In genomic region chr16:37787558-37788194, GRCm38 (mm10) we compare ENCODE assay signal across 10 mouse cellular contexts. TPM values are rescaled to one million over a fixed set of nuclear protein-coding genes. Genes with fewer than 3 reads are reported as not detected.
DNase-seq lines count a peak whose midpoint lies in the region; ATAC-seq lines count a peak whose summit lies in the region.
"Had no signal": no experiment of that assay in that cellular context is flagged by ENCODE, and none has a peak within 500 bp of the region (broad histone marks: within the 10 kb centered on the region; RNA-seq: fewer than 3 reads in every experiment).

No protein-coding gene starts in this region.

- H3K4me3 ChIP-seq in kidney, embryonic 15.5 days (replicated peaks): no peak overlapping the region
- no peak overlapping the region for H3K4me3 ChIP-seq in embryonic facial prominence, embryonic 11.5 days (ENCODE audit: low read depth, low read length)
- no peak overlapping the region for H3K4me3 ChIP-seq in hindbrain, embryonic 12.5 days
- no peak overlapping the region for H3K4me3 ChIP-seq in midbrain, embryonic 16.5 days (ENCODE audit: low read depth, low read length)

- H3K36me3 ChIP-seq in kidney, embryonic 15.5 days: peaks cover 56% of the 10 kb centered on the region
- H3K36me3 ChIP-seq in embryonic facial prominence, embryonic 11.5 days (replicated peaks; ENCODE audit: control insufficient read depth, insufficient read depth, low read depth, low read length): peaks cover 2% of the 10 kb centered on the region; the same call in 1 of the 2 replicates
- peaks cover 5% of the 10 kb centered on the region; the same call in 1 of the 2 replicates for H3K36me3 ChIP-seq in hindbrain, embryonic 12.5 days
- no peaks in the 10 kb centered on the region for H3K36me3 ChIP-seq in midbrain, embryonic 16.5 days (ENCODE audit: control insufficient read depth, insufficient read depth, low read length)

- peaks cover 82% of the 10 kb centered on the region for H3K4me1 ChIP-seq in kidney, embryonic 15.5 days
- peaks cover 14% of the 10 kb centered on the region; the same call in 1 of the 2 replicates for H3K4me1 ChIP-seq in embryonic facial prominence, embryonic 11.5 days (ENCODE audit: control insufficient read depth, insufficient read depth, low read length)
- H3K4me1 ChIP-seq in hindbrain, embryonic 12.5 days: peaks cover 49% of the 10 kb centered on the region
- peaks cover 16% of the 10 kb centered on the region for H3K4me1 ChIP-seq in midbrain, embryonic 16.5 days (ENCODE audit: control insufficient read depth, insufficient read depth, low read length)

- peak overlapping the region; percentile 36; the same call in 1 of the 2 replicates for H3K4me2 ChIP-seq in kidney, embryonic 15.5 days
- H3K4me2 ChIP-seq in embryonic facial prominence, embryonic 11.5 days (ENCODE audit: low read depth, low read length): no peak overlapping the region
- H3K4me2 ChIP-seq in hindbrain, embryonic 12.5 days (replicated peaks): peak overlapping the region; percentile 25
- peak overlapping the region; percentile 26 for H3K4me2 ChIP-seq in midbrain, embryonic 16.5 days (ENCODE audit: low read length)

- no peak for DNase-seq in kidney, postnatal 14 days
- no peak for DNase-seq in embryonic facial prominence, embryonic 11.5 days (ENCODE audit: low spot score)
- DNase-seq in left cerebral cortex, adult 8-10 months (ENCODE audit: low spot score in 2 of 2): no peak
- DNase-seq in layer of hippocampus, postnatal 14 days (ENCODE audit: low spot score in 2 of 2): no peak
- DNase-seq in adrenal gland, postnatal 14 days: no peak

- peak; percentile 41; the same call in 1 of the 2 replicates for ATAC-seq in kidney, embryonic 15.5 days (replicated peaks; ENCODE audit: low FRiP score)
- ATAC-seq in embryonic facial prominence, embryonic 11.5 days (replicated peaks; ENCODE audit: insufficient number of reproducible peaks, low FRiP score, low TSS enrichment, low read depth): peak; percentile 7; the same call in 1 of the 2 replicates
- ATAC-seq in hindbrain, embryonic 12.5 days (ENCODE audit: low FRiP score): peak; percentile 43
- peak; percentile 61 for ATAC-seq in midbrain, embryonic 16.5 days

- peak overlapping the region; percentile 93 for H3K27ac ChIP-seq in kidney, embryonic 15.5 days
- peak overlapping the region; percentile 56; the same call in 1 of the 2 replicates for H3K27ac ChIP-seq in embryonic facial prominence, embryonic 11.5 days (replicated peaks; ENCODE audit: low read depth, low read length)
- H3K27ac ChIP-seq in hindbrain, embryonic 12.5 days: peak overlapping the region; percentile 87
- H3K27ac ChIP-seq in midbrain, embryonic 16.5 days (ENCODE audit: low read length): peak overlapping the region; percentile 74

- peak overlapping the region; percentile 39; the same call in 1 of the 2 replicates for H3K9ac ChIP-seq in kidney, embryonic 15.5 days
- H3K9ac ChIP-seq in embryonic facial prominence, embryonic 11.5 days (replicated peaks; ENCODE audit: low read length): peak overlapping the region; percentile 35; the same call in 1 of the 2 replicates
- 0 out of 2 replicates have a peak overlapping the region, but pooled peaks have one; percentile 35 for H3K9ac ChIP-seq in hindbrain, embryonic 12.5 days
- H3K9ac ChIP-seq in midbrain, embryonic 16.5 days (ENCODE audit: low read depth, low read length): 0 out of 2 replicates have a peak overlapping the region, but pooled peaks have one; percentile 33

- no peaks in the 10 kb centered on the region for H3K9me3 ChIP-seq in kidney, embryonic 15.5 days (replicated peaks)
- no peaks in the 10 kb centered on the region for H3K9me3 ChIP-seq in embryonic facial prominence, embryonic 11.5 days (replicated peaks; ENCODE audit: control insufficient read depth, low read length)
- H3K9me3 ChIP-seq in hindbrain, embryonic 12.5 days (replicated peaks): no peaks in the 10 kb centered on the region
- no peaks in the 10 kb centered on the region for H3K9me3 ChIP-seq in midbrain, embryonic 16.5 days (replicated peaks; ENCODE audit: control insufficient read depth, low read length, poor library complexity, severe bottlenecking)
- H3K9me3 ChIP-seq: G1E had no signal

- WGBS in kidney, embryonic 15.5 days: 35% methylated on average over 9 of the region's 9 CpGs
- WGBS in embryonic facial prominence, embryonic 11.5 days: 61% methylated on average over 9 of the region's 9 CpGs
- 44% methylated on average over 9 of the region's 9 CpGs for WGBS in hindbrain, embryonic 12.5 days
- 19% methylated on average over 9 of the region's 9 CpGs for WGBS in midbrain, embryonic 16.5 days

- no peaks in the 10 kb centered on the region for H3K27me3 ChIP-seq in kidney, embryonic 15.5 days
- no peaks in the 10 kb centered on the region for H3K27me3 ChIP-seq in embryonic facial prominence, embryonic 11.5 days (ENCODE audit: control insufficient read depth, insufficient read depth, low read length)
- no peaks in the 10 kb centered on the region for H3K27me3 ChIP-seq in hindbrain, embryonic 12.5 days
- no peaks in the 10 kb centered on the region for H3K27me3 ChIP-seq in midbrain, embryonic 16.5 days (ENCODE audit: control insufficient read depth, insufficient read depth, low read depth, low read length)

RNA-seq across cellular contexts. Expression of gene Fstl1, which starts 11.0 kb away (rescaled TPM):
- 557 and 571 TPM in 2 replicates for polyA plus RNA-seq in kidney, embryonic 15.5 days (2015; fragmentation: Nextera tagmentation; extraction: Ambion mirVana)
- 350 and 367 TPM in 2 replicates for polyA plus RNA-seq in embryonic facial prominence, embryonic 11.5 days (2014; fragmentation: Nextera tagmentation; extraction: Ambion mirVana)
- 328 and 345 TPM in 2 replicates for polyA plus RNA-seq in hindbrain, embryonic 12.5 days (2016; fragmentation: Nextera tagmentation; extraction: Ambion mirVana)
- 69.2 and 74.3 TPM in 2 replicates for polyA plus RNA-seq in midbrain, embryonic 16.5 days (2015; fragmentation: Nextera tagmentation; extraction: Ambion mirVana)
- total RNA-seq in left cerebral cortex, adult 8-10 months (2022): 10 to 100 TPM; 31.0 to 39.0 (median 36.1) TPM
- total RNA-seq in layer of hippocampus, postnatal 14 days (2021): 10 to 100 TPM; 49.7 to 58.0 TPM
- total RNA-seq in adrenal gland, postnatal 14 days (2021): 120 and 144 TPM in 2 replicates
- total RNA-seq: granulocyte monocyte progenitor cell, adult 5-6 weeks had no signal

Comparison
In these comparisons a context has a peak if more than half of its experiments do, and no peak if none do; other contexts are left out.
1. ATAC-seq: peak in every context shown above with its lines; median percentile 61 in midbrain, embryonic 16.5 days; 43 in hindbrain, embryonic 12.5 days; 41 in kidney, embryonic 15.5 days; 7 in embryonic facial prominence, embryonic 11.5 days.